Mouse (Mus musculus) hindbrain, embryonic 12.5 days (tissue): ENCODE measurements around the gene Agrp. TPM values are rescaled to one million over a fixed set of nuclear protein-coding genes. Genes with fewer than 3 reads are reported as not detected.
"Not testable (repeated sequence)": the region's sequence is repeated elsewhere in the genome, so short reads cannot be mapped to it uniquely, and the experiment has no call there.

Source experiments
- ATAC-seq: fragments of 200-750 bp; cut with Nextera tagmentation; 2 replicates; pipeline ENCODE4 v1.8.0; 2017; ENCODE audit warnings: moderate TSS enrichment; ENCODE audit not compliant: low FRiP score
- H3K27ac ChIP-seq: fragments of 300-500 bp; sonication (generic); 2 replicates; pipeline ENCODE4 v1.5.1; 2016; ENCODE audit warnings: mild to moderate bottlenecking
- H3K27me3 ChIP-seq: fragments of 300-500 bp; sonication (generic); 2 replicates; pipeline ENCODE4 v1.6.1; 2016; ENCODE audit warnings: mild to moderate bottlenecking
- H3K36me3 ChIP-seq: fragments of 300-500 bp; sonication (generic); 2 replicates; pipeline ENCODE4 v1.6.1; 2016; ENCODE audit warnings: mild to moderate bottlenecking
- H3K4me1 ChIP-seq: fragments of 300-500 bp; sonication (generic); 2 replicates; pipeline ENCODE4 v1.6.1; 2016
- H3K4me2 ChIP-seq: fragments of 300-500 bp; sonication (generic); replicated peaks from 2 replicates; pipeline ENCODE4 v1.6.1; 2016; ENCODE audit warnings: mild to moderate bottlenecking
- H3K4me3 ChIP-seq: fragments of 300-500 bp; sonication (generic); 2 replicates; pipeline ENCODE4 v1.5.1; 2016; ENCODE audit warnings: mild to moderate bottlenecking
- H3K9ac ChIP-seq: fragments of 300-500 bp; sonication (generic); 2 replicates; pipeline ENCODE4 v1.6.1; 2016; ENCODE audit warnings: mild to moderate bottlenecking, moderate library complexity
- H3K9me3 ChIP-seq: fragments of 300-500 bp; sonication (generic); replicated peaks from 2 replicates; pipeline ENCODE4 v1.6.1; 2016; ENCODE audit warnings: mild to moderate bottlenecking
- WGBS: fragments of 180-500 bp; shearing (Covaris S2); methylation state at CpG from one replicate; pipeline ENCODE4 v1.1.7; 2016; 5-methylcytosine and 5-hydroxymethylcytosine counted together
- polyA plus RNA-seq: library from polyadenylated mRNA; unstranded; fragments of >200 nt; fragmentation: Nextera tagmentation; extraction: Ambion mirVana; gene quantifications from 2 replicates; pipeline ENCODE4 v1.2.1, GENCODE M21; 2016

The Agrp gene
- polyA plus RNA-seq, 1 experiment from 2014 or later = 1.3 TPM

GRCm38 (mm10) chr8:105607684-105608083, 29.5 kb downstream of the Agrp start:
- Histone ChIP-seq H3K27me3 (peaks cover 24% of the 10 kb centered on the region), H3K4me1 (peaks cover 26% of the 10 kb centered on the region), H3K9me3 (no peaks in the 10 kb centered on the region), H3K27ac (no peak overlapping the region), H3K36me3 (no peaks in the 10 kb centered on the region), H3K9ac (no peak overlapping the region), H3K4me3 (no peak overlapping the region), H3K4me2 (no peak overlapping the region)
- no peak for ATAC-seq
- WGBS = 26% methylated on average over 4 of the region's 4 CpGs

DNA sequence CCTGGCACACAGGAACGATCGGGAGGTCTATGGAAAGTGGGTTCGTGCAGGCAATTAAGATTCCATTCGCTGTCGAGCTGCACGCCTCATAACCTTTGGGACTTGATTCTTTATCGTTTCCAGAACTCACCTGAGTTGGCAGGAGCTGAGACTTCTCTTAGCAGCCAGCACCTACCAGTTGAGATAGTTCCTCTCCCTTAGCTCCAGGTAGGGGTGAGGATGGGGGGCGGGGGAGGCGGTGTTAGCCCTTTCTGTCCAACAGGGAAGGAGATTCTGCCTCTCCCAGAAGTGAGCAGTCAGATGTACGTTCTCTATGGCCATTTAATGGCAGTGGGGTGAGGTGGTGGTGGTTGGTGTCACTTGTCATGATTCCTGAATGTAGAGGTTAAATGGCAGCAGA, 30.1 kb downstream of the Agrp start:
- Histone ChIP-seq H3K4me2 (peak overlapping the region; percentile 89), H3K27ac (peak overlapping the region; percentile 91; the same call in 1 of the 2 replicates), H3K4me3 (peak overlapping the region; percentile 86), H3K4me1 (peaks cover 26% of the 10 kb centered on the region), H3K9me3 (no peaks in the 10 kb centered on the region), H3K27me3 (peaks cover 17% of the 10 kb centered on the region), H3K36me3 (no peaks in the 10 kb centered on the region), H3K9ac (peak overlapping the region; percentile 94)
- 6% methylated on average over 10 of the region's 10 CpGs for WGBS
- no peak for ATAC-seq

- peaks cover 11% of the 10 kb centered on the region; the same call in 1 of the 2 replicates for H3K27me3 ChIP-seq
- H3K4me1 ChIP-seq = peaks cover 26% of the 10 kb centered on the region
- peak overlapping the region; percentile 89 for H3K4me2 ChIP-seq
- peak overlapping the region; percentile 86 for H3K4me3 ChIP-seq
- ATAC-seq = peak; percentile 81
- no peaks in the 10 kb centered on the region for H3K36me3 ChIP-seq
- 2% methylated on average over 28 of the region's 30 CpGs for WGBS
- H3K27ac ChIP-seq = peak overlapping the region; percentile 91
- no peaks in the 10 kb centered on the region for H3K9me3 ChIP-seq
- peak overlapping the region; percentile 94 for H3K9ac ChIP-seq
These were observed 30.8 kb downstream of the Agrp start for GRCm38 (mm10) chr8:105606189-105607023.

GRCm38 (mm10) chr8:105605491-105606188, 31.6 kb downstream of the Agrp start:
- Histone ChIP-seq H3K4me3 (peak overlapping the region; percentile 86), H3K4me2 (peak overlapping the region; percentile 89), H3K9me3 (no peaks in the 10 kb centered on the region), H3K27me3 (peaks cover 7% of the 10 kb centered on the region; the same call in 1 of the 2 replicates), H3K4me1 (peaks cover 26% of the 10 kb centered on the region), H3K27ac (peak overlapping the region; percentile 91), H3K36me3 (no peaks in the 10 kb centered on the region), H3K9ac (peak overlapping the region; percentile 94)
- ATAC-seq = peak; percentile 41
- whole genome bisulfite sequencing = 1% methylated on average over 38 of the region's 39 CpGs

DNA sequence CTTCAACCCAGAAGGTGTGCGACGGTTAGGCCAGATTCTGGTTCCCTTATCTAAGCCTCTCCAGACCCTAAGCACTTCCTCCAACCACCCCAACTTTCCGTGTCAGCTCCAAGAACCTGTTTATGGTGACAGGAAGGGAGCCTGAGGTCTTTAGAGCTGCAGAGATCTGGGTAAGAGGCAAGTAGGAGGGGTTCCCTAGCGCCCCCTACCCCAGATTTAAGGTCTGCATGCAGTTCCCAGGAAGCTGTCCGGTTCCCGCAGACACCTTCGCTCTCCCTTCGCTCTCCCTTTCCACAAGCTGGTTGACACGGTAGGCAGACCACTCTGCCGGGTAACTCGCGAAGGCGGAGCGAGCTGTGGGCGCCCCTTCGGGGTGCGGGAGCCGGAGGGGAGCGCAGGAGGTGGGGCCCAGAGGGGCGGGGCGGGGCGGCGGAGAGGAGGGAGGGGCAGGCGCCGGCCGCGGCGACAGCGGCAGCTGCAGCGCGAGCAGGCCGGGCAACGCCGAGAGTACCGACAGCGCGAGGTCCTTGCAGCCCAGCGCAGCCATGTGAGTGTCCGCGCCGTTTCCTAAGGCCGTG, 32.3 kb downstream of the Agrp start, which contains the start of gene Ripor1:
Ripor1 (plus strand) TSS at position 452 of the 578 bp plus-strand sequence.
- H3K9ac ChIP-seq = peak within 1 kb of the TSS; percentile 94
- H3K36me3 ChIP-seq = no peaks in the 10 kb centered on the region
- no peaks in the 10 kb centered on the region for H3K9me3 ChIP-seq
- peak within 1 kb of the TSS; percentile 86 for H3K4me3 ChIP-seq
- peak within 1 kb of the TSS; percentile 91 for H3K27ac ChIP-seq
- 1% methylated on average over 32 of the region's 42 CpGs for WGBS
- H3K27me3 ChIP-seq = peaks cover 7% of the 10 kb centered on the region; the same call in 1 of the 2 replicates
- ATAC-seq = peak; percentile 81
- peaks cover 26% of the 10 kb centered on the region for H3K4me1 ChIP-seq
- peak within 1 kb of the TSS; percentile 89 for H3K4me2 ChIP-seq

DNA sequence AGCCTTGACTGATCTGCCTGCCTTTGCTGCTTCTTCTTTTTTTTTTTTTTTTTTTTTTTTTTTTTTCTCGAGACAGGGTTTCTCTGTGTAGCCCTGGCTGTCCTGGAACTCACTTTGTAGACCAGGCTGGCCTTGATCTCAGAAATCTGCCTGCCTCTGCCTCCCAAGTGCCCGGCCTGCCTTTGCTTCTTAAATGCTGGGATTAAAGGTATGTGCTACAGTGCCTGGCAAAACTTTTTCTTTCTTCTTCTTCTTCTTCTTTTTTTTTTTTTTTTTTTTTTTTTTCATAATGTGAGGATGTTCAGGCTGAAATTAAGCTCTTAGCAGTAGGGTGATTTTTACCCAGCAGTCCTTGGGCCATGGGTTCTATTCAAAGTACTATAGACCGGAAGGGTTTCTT, 34.7 kb downstream of the Agrp start:
- not testable (repeated sequence) for H3K27ac ChIP-seq, H3K4me2 ChIP-seq, H3K27me3 ChIP-seq, H3K9me3 ChIP-seq, H3K36me3 ChIP-seq, H3K9ac ChIP-seq, ATAC-seq, H3K4me3 ChIP-seq
- peaks cover 24% of the 10 kb centered on the region for H3K4me1 ChIP-seq
- 79% methylated on average over 3 of the region's 3 CpGs for WGBS

GRCm38 (mm10) chr8:105601301-105601700, 35.9 kb downstream of the Agrp start:
- Histone ChIP-seq H3K9ac (no peak overlapping the region), H3K4me1 (peaks cover 14% of the 10 kb centered on the region), H3K27ac (no peak overlapping the region), H3K36me3 (no peaks in the 10 kb centered on the region), H3K27me3 (peaks cover 7% of the 10 kb centered on the region; the same call in 1 of the 2 replicates), H3K4me3 (no peak overlapping the region), H3K4me2 (no peak overlapping the region), H3K9me3 (no peaks in the 10 kb centered on the region)
- 78% methylated on average over 5 of the region's 5 CpGs for WGBS
- no peak for ATAC-seq

DNA sequence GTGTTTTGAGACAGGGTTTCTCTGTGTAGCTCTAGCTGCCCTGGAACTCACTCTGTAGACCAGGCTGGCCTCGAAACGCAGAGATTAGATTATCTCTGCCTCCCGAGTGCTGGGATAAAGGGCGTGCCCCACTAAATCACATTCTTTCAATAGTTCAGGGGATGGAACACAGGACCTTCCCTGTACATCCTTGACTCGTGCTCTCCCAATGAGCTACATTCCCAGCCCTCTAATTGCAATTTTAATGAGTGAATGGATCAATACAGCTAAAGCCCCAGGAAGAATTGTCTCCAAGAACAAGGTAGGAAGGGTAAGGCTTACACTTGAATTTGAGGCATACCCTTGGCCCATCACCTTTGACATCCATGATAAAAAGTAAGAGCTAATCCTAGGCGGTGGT, 38.4 kb downstream of the Agrp start:
- Histone ChIP-seq H3K36me3 (no peaks in the 10 kb centered on the region), H3K4me2 (no peak overlapping the region), H3K9ac (no peak overlapping the region), H3K9me3 (no peaks in the 10 kb centered on the region), H3K27me3 (peaks cover 11% of the 10 kb centered on the region; the same call in 1 of the 2 replicates), H3K4me3 (no peak overlapping the region), H3K27ac (no peak overlapping the region), H3K4me1 (peaks cover 9% of the 10 kb centered on the region; the same call in 1 of the 2 replicates)
- 84% methylated on average over 6 of the region's 6 CpGs for WGBS
- no peak for ATAC-seq

GRCm38 (mm10) chr8:105596362-105597034, 40.7 kb downstream of the Agrp start:
- no peaks in the 10 kb centered on the region for H3K9me3 ChIP-seq
- H3K27ac ChIP-seq = no peak overlapping the region
- WGBS = 5% methylated on average over 14 of the region's 14 CpGs

GRCm38 (mm10) chr8:105594451-105595242, 42.5 kb downstream of the Agrp start:
- Histone ChIP-seq H3K4me2 (no peak overlapping the region), H3K4me1 (peaks cover 11% of the 10 kb centered on the region; the same call in 1 of the 2 replicates), H3K9me3 (no peaks in the 10 kb centered on the region), H3K4me3 (no peak overlapping the region), H3K36me3 (no peaks in the 10 kb centered on the region), H3K27me3 (0 out of 2 replicates have a peak, but pooled peaks cover 3% of the 10 kb centered on the region), H3K9ac (no peak overlapping the region), H3K27ac (no peak overlapping the region)
- ATAC-seq = no peak
- WGBS = 82% methylated on average over 18 of the region's 18 CpGs

More at GRCm38 (mm10) chr8:105596362-105597034, 40.7 kb downstream of the Agrp start:
- no peak overlapping the region; the same call in 1 of the 2 replicates for H3K9ac ChIP-seq
- no peak overlapping the region for H3K4me3 ChIP-seq
- H3K4me1 ChIP-seq = peaks cover 11% of the 10 kb centered on the region; the same call in 1 of the 2 replicates
- no peaks in the 10 kb centered on the region for H3K36me3 ChIP-seq
- ATAC-seq = peak; percentile 50
- H3K27me3 ChIP-seq = 0 out of 2 replicates have a peak, but pooled peaks cover 3% of the 10 kb centered on the region
- H3K4me2 ChIP-seq = 0 out of 2 replicates have a peak overlapping the region, but pooled peaks have one; percentile 23

- Histone ChIP-seq H3K4me2 (peak overlapping the region; percentile 27), H3K4me3 (no peak overlapping the region), H3K27ac (peak overlapping the region; percentile 23; the same call in 1 of the 2 replicates), H3K36me3 (no peaks in the 10 kb centered on the region), H3K4me1 (peaks cover 11% of the 10 kb centered on the region; the same call in 1 of the 2 replicates), H3K9ac (no peak overlapping the region), H3K27me3 (0 out of 2 replicates have a peak, but pooled peaks cover 3% of the 10 kb centered on the region), H3K9me3 (no peaks in the 10 kb centered on the region)
- ATAC-seq = no peak
- WGBS = 25% methylated on average over 15 of the region's 15 CpGs
These were observed 43.3 kb downstream of the Agrp start for GRCm38 (mm10) chr8:105593859-105594258.
